Mouse (Mus musculus) inflammation-experienced regulatory T-cells, adult 6 months (primary cell): Measurements from ENCODE around the gene Mpi. TPM values are rescaled to one million over a fixed set of nuclear protein-coding genes. Genes with fewer than 3 reads are reported as not detected.

Experiments
- ATAC-seq: one replicate; pipeline ENCODE4 v1.8.0; 2017
- polyA plus RNA-seq, 3 experiments: library from polyadenylated mRNA; unstranded; fragments of 100-300 nt; shearing (Covaris generic); gene quantifications; one replicate each; pipeline ENCODE4 v1.2.1; 2017

The Mpi gene
- 10 to 100 TPM; 14.3 to 16.0 (median 14.7) TPM for polyA plus RNA-seq

DNA sequence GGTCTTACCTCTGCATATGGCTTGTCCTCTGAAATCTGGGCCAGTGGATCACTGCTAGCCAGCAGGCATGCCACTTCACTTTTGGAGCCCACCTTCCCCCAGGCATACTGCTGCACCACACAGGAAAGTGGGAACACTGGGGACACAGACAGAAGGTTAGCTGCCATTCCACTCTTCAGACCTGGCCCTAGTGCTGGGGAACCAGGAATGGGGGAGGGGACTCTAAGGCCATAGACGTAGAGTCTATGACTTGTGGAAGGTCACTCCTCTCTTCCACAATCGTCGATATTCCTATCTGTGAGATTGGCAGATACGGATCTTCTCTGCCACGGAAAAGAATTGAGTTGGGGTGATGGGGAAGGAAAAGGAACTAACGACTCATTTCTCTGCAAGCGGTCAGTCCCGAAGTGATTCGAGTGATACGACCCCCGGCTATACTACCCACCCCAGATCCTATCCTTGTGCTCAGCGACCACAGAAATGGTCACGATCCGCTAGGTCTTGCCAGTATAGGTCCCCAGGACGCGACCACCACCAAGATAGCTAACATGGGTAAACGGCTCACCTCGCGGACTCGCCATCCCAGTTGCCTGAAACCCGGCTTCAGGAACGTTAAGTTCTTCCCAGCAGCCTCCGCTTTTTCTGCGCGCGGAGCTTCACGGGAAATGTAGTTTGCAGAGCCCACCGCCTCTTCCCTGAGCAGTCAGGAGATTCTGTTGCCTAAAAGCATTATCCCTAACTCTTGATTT, at the start of gene Mpi:
Mpi (minus strand) TSS at position 625 of the 749 bp plus-strand sequence.
- ATAC-seq, result no peak

DNA sequence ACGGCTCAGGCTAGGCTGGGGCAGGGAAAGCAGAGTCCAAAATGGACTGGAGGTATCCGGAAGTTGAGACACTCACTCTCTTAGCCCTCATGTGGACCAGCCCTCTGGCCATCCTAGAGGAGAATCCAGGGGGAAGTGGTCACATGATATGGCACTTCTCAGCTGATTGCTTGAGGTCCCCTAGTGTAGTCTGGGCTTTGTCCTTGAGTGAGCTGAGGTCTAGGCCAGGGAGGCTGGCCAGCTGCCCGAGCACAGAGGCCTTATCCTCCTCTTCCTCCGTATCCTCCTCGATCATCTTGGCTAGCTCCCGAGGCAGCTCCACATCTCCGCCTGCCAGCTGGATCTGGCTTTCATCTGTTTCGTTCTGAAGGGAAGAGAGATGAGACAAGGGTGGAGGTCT, 49.5 kb upstream of the Mpi start:
- no peak for ATAC-seq

DNA sequence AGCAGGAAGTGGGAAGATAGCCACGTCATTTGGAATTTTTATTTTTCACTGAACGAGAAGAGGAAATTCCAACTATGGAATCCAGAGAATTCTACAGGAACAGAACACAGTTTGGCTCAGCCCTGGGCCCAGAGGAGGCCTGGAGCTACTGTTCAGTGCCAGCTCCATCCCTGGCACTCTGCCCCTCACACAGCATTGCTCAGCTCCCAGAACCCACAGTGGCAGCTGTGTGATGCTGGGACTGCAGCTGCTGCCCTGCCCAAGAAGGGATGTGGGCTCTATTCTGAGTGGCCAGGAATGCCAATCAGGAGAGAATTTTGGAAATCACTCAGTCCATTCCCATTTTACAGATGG, 48.8 kb upstream of the Mpi start:
- ATAC-seq, result no peak

DNA sequence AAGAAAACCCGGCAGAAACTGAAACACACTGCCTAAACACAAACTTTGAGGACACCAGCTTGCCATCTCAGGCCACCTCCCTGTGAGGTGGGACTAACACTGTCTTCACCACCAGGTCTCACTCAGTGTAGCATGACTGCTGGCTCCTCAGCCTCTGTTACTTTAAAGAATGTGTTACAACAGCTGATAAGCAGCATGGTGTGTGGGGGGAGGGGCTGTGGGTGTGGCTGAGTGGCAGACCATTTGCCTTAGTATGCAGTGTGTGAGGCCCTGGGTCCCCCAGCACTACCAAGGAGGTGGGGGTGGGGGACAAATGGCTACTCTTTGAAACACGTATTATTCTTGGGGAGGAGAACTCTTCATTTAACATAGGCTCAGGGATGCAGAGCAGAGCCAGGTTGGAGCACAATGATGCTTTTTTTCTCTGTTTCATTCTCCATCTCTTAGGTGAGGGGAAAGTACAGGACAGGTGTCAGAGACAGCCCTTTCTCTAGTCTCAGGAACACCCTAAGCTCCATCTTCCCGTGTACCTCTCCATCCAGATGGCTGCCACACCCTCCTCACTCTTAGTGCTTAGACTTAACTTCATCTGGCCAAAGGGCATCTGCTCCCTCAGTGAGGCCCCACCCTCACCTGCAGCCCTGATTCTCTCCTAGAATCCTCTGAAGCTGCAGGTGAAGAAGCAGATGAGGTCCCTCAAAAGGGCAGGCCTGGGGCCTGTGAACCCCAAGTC, 48.2 kb upstream of the Mpi start:
- no peak for ATAC-seq

DNA sequence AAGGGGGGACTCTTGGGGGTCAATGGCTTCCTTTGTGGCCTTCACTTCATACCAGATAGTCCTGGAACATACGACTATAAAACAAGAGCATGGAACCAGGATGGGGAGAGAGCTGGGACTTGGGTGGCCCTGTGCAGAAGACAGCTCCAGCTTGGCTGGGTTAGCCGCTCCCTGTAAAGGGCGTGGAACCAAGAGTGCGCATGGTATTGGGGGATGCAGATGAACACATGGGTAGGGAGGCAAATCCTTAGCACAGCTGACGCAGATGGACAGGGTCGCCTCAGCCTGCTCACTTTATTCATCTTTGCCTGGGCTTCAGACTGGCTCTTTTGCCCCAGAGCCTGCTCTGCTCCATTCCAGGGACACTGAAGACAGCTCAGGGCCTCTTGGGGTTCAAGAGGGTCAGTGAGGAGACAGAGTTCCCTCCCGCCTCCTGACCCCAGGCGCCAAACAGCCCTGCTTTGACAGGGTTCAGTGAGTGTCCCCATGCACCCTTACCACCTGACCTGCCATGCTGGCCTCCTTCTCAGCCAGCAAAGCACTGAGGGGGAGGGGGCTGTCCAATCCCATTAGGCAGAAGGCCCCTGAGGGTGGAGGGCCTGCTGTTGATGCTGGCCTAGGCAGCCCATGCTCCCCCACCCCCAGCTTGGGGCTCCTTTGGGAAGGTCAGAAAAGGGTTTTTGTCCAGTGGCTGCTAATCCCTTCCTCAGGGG, 46.4 kb upstream of the Mpi start:
- ATAC-seq, result no peak

DNA sequence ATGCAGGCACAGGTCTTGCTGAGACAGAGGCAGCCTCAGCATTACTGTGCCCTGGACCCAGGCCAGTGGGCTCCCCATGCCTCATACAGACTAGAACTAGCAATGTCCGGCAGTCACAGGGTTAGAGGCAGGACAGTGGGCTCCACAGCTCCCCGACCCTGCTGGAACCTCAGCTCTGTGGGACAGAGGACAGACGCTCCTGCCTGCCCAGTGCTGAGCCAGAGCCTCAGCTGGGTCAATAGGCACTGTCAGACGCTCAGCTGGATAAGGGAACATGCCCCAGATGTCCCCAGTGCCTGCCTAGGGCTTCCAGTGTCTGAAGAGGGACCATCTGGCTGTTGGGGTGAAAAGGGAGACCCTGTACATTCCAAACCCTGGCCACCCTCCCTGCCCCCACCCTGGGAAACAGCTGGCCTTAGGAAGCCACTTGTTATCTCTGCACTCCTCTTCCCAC, 45.4 kb upstream of the Mpi start:
- ATAC-seq, result no peak

DNA sequence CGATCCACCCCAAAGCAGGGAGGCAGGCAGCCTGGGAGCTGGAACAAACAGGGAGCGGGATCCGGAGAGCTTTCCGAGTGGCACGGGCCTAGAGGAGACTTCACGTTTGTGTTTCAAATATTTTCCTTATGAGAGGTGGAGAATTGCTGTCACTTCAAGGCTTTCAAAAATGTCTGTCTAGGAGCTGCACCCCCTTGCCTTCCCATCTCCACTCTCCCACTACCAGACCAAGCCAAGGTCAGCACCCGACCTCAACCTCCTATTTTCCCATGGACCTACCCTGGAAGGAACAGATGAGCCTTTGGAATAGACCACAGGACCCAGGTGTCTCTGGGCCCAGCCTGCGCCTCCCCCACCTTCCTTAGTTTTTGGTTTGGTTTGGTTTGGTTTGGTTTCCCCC, 44.7 kb upstream of the Mpi start:
- no peak for ATAC-seq

DNA sequence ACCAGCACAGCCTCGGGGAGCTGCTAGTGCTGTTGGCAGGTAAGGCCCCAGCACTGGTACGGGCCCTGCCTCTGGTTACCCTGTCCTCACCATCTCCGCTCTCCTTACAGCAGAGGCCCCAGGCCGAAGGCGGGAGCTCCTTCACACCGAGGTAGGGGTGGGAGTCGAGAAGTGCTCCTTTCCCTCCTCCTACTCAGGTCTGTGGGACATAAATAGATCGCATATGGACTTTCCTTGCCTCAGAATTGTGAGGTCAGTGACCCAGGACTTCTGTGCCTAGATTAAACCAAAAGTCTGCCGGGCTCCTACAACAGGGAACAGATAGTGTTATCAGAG, 41.6 kb upstream of the Mpi start:
- no peak for ATAC-seq

DNA sequence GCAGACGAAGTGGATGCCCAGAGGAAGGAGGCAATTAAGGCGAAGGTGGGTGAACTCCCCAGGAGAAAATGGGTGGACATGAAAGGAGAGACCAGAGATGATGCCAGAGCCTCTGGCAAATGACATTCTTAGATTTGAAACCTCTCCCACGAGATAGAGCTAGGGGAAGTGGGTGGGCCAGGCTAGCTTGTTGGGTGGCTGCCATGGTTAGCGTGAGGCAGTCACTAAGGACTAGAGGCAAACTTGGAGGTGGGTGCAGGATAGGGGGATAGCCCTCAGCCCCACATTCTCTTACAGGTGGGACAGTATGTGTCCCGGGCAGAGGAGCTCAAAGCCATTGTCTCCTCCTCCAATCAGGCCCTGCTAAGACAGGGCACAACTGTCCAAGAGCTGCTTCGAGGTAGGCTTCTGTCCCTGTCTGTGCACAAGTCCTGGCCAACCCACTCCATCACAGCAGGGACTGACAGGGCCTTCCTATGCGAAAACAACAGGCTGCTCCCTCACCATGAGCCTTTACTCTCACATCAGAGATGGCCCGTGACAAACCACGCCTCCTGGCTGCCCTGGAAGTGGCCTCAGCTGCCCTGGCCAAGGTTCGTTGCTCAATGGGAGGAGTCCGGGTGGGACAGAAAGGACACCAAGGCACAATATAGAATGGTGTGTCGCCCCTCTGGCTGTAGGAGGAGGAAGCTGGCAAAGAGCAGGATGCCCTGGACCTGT, 41.1 kb upstream of the Mpi start:
- ATAC-seq, result no peak

DNA sequence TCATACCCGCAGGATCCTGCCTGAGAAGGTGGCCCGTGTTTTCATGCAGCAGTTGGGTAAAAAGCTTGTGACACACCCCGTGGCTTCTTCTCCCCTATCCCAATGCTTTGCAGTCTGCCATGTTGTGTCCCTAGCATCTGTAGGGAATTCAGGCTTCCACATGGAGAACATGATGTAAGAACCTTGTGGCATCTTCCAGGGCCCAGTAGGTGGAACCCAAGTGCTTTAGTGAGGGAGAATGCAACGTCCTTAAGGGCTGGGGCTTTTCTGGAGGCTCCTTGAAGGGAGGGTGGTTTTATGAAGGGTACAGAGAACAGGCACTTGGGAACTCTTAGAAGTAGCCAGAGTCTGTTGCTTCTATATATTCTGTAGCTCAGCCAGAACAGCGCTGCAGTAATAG, 38.2 kb upstream of the Mpi start:
- ATAC-seq, result no peak

DNA sequence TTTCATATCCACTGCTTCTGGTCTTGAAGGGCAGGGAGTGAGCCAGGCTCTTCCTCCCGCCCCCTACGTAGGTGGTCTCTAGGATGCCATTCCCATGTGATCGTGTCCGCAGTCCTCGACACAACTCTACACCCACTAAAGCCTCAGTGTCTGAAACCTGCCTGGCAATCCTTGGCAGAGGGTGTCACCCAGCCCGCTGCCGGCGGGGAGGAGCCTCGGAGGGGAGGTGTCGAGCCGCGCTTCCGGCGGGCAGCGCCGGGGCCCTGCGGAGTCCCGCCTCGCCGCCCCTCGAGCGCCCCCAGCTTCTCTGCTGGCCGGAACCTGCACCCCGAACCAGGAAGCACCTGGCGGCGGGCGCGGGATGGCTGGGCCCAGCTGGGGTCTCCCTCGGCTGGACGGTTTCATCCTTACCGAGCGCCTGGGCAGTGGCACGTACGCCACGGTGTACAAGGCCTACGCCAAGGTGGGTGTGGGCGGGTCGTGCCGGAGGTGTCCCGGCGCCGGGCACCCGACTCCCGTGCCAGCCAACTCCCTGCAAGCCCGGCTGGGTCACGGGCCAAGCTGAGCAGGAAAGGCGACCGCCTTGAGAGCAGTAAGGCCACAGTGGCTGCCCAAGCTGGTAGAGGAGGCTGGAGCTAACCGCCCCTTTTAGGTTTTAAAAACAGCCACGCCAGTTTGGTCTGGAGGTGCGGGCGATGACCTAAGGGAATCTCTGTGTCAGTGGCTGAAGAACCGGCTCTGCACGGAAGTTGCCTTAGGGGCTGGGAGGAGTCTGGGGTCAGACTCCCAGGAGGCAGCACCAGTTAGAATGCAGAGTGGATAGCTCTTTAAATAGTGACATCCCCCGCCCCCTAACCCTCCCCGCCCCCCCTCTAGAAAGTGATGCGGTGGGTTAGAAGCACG, 36.9 kb upstream of the Mpi start, which contains the start of gene Ulk3:
Ulk3 (plus strand) TSS at position 229 of the 903 bp plus-strand sequence.
- ATAC-seq, result peak; percentile 91

DNA sequence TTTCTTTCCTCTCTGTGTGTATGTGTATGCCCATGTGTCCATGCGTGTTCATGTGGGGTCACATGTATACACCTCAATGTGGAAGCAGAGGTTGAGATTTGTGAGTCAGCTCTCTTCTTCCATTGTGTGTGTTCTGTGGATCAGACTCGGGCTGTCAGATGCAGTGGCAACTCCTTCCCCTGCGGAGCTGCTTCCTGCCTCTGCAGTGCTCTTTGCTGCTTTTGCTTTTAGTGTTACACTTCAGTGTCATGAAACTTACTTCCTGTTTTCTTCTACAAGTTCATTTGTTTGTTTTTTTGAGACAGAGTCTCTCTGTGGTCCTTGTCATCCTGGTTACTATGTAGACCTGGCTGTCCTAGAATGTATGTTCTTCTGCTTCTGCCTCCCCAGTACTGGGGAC, 32.4 kb upstream of the Mpi start:
- no peak for ATAC-seq

DNA sequence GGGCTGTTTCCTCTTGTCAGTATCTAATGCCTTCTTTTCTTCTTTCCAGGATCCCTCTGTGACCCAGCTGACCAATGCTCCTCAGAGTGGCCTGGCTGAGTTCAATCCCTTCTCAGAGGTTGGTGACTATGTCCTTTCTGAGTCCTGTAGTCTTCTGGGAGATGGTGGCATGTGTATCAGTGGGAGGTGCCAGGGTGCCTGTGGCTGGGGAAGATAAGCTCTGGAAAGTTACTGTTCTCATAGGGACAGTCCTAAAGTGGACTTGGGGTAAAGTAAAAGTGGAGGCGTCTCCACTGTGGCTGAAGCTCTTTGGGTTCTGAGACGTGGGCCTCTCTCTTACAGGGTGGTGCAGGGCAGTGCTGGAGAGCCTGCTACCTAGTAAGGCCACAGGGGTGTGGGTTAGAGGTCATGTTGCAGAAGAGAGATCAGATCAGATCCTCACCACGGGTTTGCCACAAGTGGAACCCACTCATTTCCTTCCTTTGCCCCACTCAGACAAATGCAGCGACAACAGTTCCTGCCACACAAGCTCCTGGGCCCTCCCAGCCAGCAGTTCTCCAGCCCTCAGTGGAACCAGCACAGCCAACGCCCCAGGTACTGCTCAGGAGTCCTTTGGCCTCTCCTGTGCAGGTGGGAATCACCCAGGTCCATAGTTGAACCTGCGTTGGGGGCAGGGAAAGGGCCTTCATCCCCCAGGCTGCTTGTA, 24.7 kb upstream of the Mpi start:
- peak; percentile 32 for ATAC-seq

DNA sequence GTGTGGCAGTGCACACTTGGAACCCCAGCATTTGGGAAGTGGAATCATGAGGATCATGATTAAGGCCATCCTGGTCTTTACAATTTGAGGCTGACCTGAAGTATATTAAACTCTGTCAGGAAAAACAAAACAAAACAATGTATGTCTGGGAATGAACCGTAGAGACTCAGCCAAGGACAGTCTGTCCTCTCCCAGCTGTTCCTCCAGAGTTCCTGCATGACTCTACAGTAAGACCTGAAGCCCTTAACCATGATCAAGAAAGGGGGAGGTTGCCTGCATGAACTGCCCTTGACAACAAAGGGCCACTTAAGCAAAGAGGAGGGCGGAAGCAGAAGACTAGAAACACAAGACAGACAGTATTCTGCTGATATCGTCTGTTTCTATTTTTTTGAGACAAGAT, 23.0 kb upstream of the Mpi start:
- no peak for ATAC-seq

DNA sequence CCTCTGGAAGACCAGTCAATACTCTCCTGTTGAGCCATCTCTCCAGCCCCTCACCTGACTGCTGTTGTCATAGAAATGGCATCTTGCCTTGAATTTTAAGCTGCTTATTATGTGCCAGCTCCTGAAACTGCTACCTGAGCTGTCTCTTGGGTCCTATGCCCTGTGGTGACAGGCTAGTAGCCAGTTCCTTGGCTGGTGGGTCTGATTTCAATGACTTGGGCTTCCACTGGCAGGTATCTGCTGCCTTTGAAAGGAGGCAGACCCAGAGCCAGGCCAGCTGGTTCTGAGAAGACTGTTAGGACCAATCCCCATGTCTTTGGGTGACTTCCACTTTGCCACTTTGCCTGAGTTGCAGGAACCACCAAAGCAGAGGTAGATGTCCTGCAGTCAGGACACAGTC, 21.8 kb upstream of the Mpi start:
- ATAC-seq, result no peak

DNA sequence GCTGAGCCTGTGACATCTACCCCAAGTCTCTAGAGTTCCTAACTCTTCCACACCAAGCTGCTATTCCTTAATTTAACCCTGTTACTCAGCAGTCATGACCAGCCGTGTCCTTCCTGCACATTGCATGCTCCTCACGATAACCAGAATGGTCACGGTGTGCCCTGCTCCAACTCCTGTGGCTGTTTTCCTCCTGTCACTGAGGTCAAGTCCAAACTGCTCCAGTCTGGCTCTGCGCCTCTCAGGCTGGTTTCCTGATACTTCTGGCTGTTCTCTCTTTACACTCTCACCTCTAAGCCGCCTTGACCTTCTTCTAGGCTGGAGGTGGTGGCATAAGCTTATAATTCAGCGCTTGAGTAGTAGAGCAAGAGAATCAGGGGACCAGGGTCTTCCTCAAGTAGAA, 15.9 kb upstream of the Mpi start:
- ATAC-seq, result no peak

DNA sequence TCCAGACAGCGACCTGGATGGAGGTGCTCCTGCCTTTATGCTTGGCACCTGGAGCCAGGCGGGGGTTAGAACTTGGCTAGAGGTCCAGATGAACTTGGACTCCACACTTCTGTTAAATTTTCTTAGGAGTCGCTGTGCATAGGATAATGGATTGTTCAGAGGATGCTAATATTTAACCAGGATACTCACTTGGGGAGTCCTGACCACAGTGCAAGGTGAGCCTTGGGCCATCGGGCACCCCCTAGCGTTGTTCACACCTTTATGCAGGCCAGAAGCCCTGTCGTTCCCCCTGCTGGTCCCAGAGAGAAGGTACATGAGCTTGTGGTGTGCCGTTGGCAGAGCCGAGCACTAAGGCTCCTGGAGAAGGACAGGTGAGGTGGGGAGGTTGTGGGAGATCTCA, 14.3 kb upstream of the Mpi start:
- no peak for ATAC-seq

DNA sequence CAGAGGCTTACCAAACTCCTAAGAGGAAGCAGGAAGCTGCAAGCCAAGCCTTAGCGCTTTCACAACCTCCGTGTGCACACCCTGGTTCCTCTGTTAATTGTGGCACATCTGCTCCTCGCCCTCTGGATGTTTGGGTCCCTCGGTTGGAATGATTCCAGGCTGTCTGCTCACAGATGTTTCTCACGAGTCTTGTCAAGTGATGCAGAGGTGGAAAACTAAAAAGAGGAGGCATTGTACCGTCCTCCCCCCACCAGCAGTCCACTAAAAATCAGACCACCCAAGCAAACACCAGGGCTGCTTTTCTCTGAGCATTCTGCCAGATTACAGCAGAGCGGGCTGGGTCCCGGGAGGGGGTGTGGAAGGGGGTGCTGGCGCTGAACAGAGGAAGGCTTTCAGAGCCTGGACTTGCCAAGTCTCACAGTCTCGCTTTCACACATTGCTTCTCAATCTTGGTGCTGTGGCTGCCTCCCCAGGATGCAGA, 13.2 kb upstream of the Mpi start:
- no peak for ATAC-seq

DNA sequence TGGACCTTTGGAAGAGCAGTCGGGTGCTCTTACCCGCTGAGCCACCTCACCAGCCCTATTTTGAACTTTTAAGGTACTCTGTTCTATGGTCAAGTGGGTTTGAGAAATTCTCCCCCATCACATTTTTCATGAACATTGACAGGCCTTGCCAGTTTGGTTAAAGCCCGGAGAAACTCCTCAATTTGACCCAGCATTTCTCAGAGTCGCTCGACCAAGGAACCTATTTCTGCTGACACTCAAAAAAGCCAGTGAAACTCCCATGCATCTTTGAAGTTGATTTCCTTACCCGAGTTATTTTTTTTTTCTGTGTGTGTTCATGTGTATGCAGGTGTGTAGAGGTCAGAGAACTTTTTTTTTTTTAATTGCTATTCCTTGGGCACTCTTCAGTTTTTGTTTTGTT, 12.0 kb upstream of the Mpi start:
- no peak for ATAC-seq

DNA sequence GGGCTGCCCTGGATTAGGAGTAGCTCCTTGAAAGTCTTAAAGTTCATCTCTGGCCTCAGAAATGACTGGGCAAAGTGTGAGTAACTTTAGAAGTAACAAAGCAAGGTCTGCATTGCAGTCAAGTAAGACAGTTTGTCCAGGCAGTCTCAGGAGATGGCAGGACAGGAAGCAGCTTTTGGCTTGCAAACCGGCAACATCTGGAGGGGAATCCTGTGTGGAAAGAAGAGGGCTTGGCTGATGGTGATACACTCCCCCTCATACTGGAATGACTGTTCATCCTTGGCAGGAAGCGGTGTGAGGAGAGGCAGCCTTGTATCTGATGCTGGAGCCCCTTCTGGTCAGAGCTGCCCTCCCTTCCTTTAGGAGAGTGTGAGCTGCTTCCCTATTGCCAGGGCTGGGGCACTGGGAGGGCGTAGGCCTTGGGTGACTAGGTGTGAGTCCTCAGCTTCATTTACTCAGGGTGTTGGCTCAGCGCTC, 10.4 kb upstream of the Mpi start:
- ATAC-seq, result no peak

DNA sequence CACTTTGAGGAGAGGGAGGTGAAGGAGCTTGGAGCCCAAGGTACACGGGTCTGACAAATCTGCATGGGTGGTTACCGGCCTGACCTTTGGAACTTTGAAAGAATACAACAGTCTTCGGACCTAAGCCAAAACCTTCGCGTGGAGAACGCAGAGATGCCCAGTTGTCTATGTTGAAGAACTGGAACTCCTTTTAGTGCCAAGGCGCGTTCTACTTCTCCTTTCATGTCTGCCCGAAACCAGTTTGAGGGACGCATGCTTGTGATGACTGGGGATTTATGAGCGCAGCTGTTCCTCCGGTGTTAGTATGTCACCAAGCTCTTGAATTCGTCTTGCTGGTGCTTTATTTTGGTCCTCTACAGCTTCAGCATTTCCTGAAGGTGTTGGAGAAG, 9.1 kb upstream of the Mpi start:
- ATAC-seq, result no peak
